Mouse (Mus musculus) embryonic facial prominence, embryonic 15.5 days (tissue): ENCODE results near the gene Dkkl1. TPM values are rescaled to one million over a fixed set of nuclear protein-coding genes. Genes with fewer than 3 reads are reported as not detected.
"Not testable (repeated sequence)": the region's sequence is repeated elsewhere in the genome, so short reads cannot be mapped to it uniquely, and the experiment has no call there.

Experiments used
- ATAC-seq: fragments of 200-750 bp; cut with Nextera tagmentation; 2 replicates; pipeline ENCODE4 v1.8.0; 2017; ENCODE audit warnings: low read depth, moderate TSS enrichment; ENCODE audit not compliant: insufficient number of reproducible peaks, low FRiP score, low TSS enrichment
- H3K27ac ChIP-seq: fragments of 300-500 bp; sonication (generic); replicated peaks from 2 replicates; pipeline ENCODE4 v1.5.1; 2015; ENCODE audit warnings: mild to moderate bottlenecking, inconsistent platforms
- H3K27me3 ChIP-seq: fragments of 300-500 bp; sonication (generic); 2 replicates; pipeline ENCODE4 v1.6.1; 2015; ENCODE audit warnings: inconsistent platforms
- H3K36me3 ChIP-seq: fragments of 300-500 bp; sonication (generic); 2 replicates; pipeline ENCODE4 v1.6.1; 2015; ENCODE audit warnings: mild to moderate bottlenecking, inconsistent platforms
- H3K4me1 ChIP-seq: fragments of 300-500 bp; sonication (generic); 2 replicates; pipeline ENCODE4 v1.6.1; 2015; ENCODE audit warnings: inconsistent platforms
- H3K4me2 ChIP-seq: fragments of 300-500 bp; sonication (generic); replicated peaks from 2 replicates; pipeline ENCODE4 v1.6.1; 2015; ENCODE audit warnings: mild to moderate bottlenecking, inconsistent platforms
- H3K4me3 ChIP-seq: fragments of 300-500 bp; sonication (generic); replicated peaks from 2 replicates; pipeline ENCODE4 v1.5.1; 2015; ENCODE audit warnings: mild to moderate bottlenecking, inconsistent platforms
- H3K9ac ChIP-seq: fragments of 300-500 bp; sonication (generic); 2 replicates; pipeline ENCODE4 v1.6.1; 2015; ENCODE audit warnings: inconsistent platforms
- H3K9me3 ChIP-seq: fragments of 300-500 bp; sonication (generic); replicated peaks from 2 replicates; pipeline ENCODE4 v1.6.1; 2016; ENCODE audit warnings: inconsistent platforms
- WGBS: fragments of 180-500 bp; shearing (Covaris S2); methylation state at CpG from one replicate; pipeline ENCODE4 v1.1.7; 2015; 5-methylcytosine and 5-hydroxymethylcytosine counted together
- polyA plus RNA-seq: library from polyadenylated mRNA; unstranded; fragments of >200 nt; fragmentation: Nextera tagmentation; extraction: Ambion mirVana; gene quantifications from 2 replicates; pipeline ENCODE4 v1.2.1, GENCODE M21; 2015

Dkkl1 gene
- polyA plus RNA-seq = 30.7 and 38.5 TPM in 2 replicates

DNA sequence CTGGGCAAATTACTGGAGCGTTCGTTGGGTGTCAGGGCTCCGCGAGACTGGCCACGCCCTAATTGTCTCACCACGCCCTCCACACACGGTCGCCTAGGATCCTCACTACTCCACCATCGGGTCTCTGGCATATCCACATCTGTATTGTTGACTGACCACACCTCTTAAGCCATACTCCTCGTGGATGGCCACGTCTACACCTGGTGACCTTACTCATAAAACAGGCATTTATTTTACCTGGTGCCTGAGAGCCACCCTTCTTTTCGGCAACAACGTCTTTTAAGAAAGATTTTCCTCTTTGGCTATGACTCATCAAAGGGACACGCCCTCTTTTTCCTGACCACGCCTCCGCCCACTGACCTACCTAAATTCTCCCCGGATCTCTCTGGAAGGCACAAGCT, at the start of gene Dkkl1:
Gene Dkkl1 (minus strand): TSS at position 297 of the 401 bp plus-strand sequence.
- Histone ChIP-seq H3K4me2 (peak within 1 kb of the TSS; percentile 37), H3K4me1 (peaks cover 12% of the 10 kb centered on the region), H3K9ac (no peak within 1 kb of the TSS), H3K27me3 (peaks cover 20% of the 10 kb centered on the region), H3K9me3 (no peaks in the 10 kb centered on the region), H3K4me3 (peak within 1 kb of the TSS; percentile 22), H3K36me3 (no peaks in the 10 kb centered on the region), H3K27ac (no peak within 1 kb of the TSS)
- 5% methylated on average over 17 of the region's 17 CpGs for WGBS
- ATAC-seq = no peak

DNA sequence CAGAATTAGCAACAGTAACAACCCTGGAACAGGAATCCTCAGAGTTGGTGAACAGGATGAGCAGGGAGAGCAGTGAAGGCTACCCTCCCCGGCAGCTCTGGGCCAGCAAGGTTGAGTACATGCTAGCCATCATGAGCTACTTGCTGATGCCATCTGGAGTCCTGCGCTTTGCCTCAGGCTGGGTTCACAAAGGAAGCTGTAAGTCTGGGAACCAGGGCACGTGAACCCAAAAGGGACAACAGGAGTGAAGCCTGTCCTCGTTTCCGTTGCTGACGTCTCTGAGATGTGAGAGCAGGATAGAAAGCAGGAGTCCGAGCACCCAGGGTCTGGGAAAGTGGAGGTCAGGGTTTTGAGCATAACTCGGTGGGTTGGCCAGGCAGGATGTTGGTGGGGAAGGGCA, 47.3 kb upstream of the Dkkl1 start:
- Histone ChIP-seq H3K27me3 (no peaks in the 10 kb centered on the region), H3K4me1 (peaks cover 6% of the 10 kb centered on the region; the same call in 1 of the 2 replicates), H3K9ac (no peak overlapping the region), H3K4me2 (no peak overlapping the region), H3K9me3 (no peaks in the 10 kb centered on the region), H3K27ac (no peak overlapping the region), H3K4me3 (no peak overlapping the region), H3K36me3 (no peaks in the 10 kb centered on the region)
- no peak for ATAC-seq
- WGBS = 76% methylated on average over 8 of the region's 8 CpGs

DNA sequence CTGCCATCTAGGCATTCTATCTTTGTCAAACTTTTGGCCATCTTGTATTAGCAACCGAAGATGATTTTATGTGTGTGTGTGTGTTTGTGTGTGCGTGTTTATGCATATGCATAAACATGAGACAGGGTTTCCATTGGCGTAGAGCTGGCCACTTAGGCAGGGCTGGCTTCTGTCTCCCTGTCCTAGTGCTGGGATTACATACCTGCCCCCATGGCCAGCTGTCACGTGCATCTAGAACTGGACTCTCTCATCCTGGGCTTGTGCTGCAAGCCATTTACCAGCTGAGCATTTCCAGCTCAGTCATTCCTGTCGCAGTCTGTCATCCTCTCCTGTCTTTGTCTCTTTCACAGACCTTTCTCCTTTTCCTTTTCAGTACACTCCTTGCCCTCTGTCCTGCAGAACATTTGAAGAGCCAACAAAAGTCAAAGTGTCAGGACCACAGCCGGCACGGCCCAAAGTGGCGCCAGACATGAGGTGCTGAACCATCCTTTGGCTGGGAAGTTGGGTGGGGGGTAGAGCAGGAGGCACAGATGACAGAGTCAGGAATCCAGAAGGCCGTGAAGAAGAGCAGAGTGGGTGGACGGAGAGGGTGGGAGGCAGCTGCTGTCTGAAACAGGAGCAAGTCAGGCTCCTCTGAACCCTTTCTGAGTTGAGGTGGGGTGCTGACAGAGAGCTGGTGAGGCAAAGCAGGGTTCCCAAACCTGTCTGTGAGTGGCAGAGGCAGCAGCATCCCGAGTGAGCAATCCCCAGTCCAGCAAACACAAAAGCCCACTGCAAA, 45.3 kb upstream of the Dkkl1 start:
- H3K4me1 ChIP-seq = no peaks in the 10 kb centered on the region
- no peak overlapping the region for H3K9ac ChIP-seq
- no peaks in the 10 kb centered on the region for H3K36me3 ChIP-seq
- no peak overlapping the region for H3K4me2 ChIP-seq
- H3K4me3 ChIP-seq = no peak overlapping the region
- no peaks in the 10 kb centered on the region for H3K9me3 ChIP-seq
- H3K27me3 ChIP-seq = no peaks in the 10 kb centered on the region
- ATAC-seq = no peak
- H3K27ac ChIP-seq = no peak overlapping the region
- WGBS = 50% methylated on average over 11 of the region's 11 CpGs

DNA sequence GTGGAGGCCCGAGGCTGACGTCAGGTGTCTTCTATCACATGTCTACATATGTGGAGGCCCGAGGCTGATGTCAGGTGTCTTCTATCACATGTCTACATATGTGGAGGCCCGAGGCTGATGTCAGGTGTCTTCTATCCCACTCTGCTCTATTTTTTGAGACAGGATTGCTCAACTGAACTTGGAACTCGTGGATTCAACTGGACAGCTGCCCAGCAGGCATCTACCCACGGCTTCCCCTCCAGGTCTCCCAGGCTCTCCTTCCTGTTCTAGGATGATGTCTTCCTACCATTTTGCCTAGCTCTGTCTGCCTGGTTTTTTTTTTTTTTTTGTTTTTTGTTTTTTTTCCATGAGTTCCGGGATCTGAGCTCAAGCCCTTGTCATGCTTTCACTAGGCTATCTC, 43.9 kb upstream of the Dkkl1 start:
- H3K9ac ChIP-seq, H3K9me3 ChIP-seq, H3K4me3 ChIP-seq, H3K4me2 ChIP-seq, H3K27ac ChIP-seq, H3K27me3 ChIP-seq, H3K36me3 ChIP-seq, H3K4me1 ChIP-seq, ATAC-seq: not testable (repeated sequence)
- 78% methylated on average over 6 of the region's 7 CpGs for WGBS

DNA sequence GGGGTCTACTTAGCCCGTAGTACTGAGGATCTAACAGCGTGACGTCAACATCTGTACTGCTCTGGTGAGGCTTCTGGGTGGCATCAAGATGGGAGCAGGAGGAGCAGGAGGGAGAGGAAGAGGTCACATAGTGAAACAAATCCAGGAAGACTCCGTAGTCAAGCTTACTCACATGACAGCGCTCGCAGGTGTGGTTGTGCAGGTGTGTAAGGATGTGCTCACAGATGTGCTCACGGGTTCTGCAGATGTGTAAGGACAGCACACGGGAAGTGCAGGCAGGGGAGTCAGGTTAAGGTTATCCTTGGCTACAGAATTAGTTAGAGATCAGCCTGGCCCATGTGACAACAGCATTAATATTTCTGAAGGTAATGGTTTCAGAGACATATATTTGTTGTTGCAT, 41.9 kb upstream of the Dkkl1 start:
- Histone ChIP-seq H3K4me3 (no peak overlapping the region), H3K36me3 (no peaks in the 10 kb centered on the region), H3K27me3 (no peaks in the 10 kb centered on the region), H3K27ac (no peak overlapping the region), H3K9me3 (no peaks in the 10 kb centered on the region), H3K9ac (no peak overlapping the region), H3K4me1 (no peaks in the 10 kb centered on the region), H3K4me2 (no peak overlapping the region)
- 84% methylated on average over 8 of the region's 8 CpGs for WGBS
- ATAC-seq = no peak

DNA sequence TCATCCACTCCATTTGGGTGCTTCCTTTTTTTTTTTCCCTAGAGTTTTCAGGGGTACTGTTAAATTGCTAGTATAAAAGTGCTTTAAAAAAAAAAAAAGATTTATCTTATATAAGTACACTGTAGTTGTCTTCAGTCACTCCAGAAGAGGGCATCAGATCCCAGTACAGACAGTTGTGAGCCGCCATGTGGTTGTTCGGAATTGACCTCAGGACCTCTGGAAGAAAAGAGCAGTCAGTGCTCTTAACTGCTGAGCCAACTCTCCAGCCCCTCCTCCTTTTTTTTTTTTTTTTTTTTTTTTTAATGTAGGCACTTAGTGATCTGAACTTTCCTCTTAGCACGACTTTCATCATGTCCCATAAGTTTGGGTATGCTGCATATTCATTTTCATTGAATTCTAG, 35.7 kb upstream of the Dkkl1 start:
- Histone ChIP-seq H3K27ac (no peak overlapping the region), H3K36me3 (no peaks in the 10 kb centered on the region), H3K4me1 (no peaks in the 10 kb centered on the region), H3K27me3 (no peaks in the 10 kb centered on the region), H3K4me3 (no peak overlapping the region), H3K9ac (no peak overlapping the region), H3K4me2 (no peak overlapping the region), H3K9me3 (no peaks in the 10 kb centered on the region)
- no peak for ATAC-seq
- WGBS = 39% methylated on average over 3 of the region's 3 CpGs

DNA sequence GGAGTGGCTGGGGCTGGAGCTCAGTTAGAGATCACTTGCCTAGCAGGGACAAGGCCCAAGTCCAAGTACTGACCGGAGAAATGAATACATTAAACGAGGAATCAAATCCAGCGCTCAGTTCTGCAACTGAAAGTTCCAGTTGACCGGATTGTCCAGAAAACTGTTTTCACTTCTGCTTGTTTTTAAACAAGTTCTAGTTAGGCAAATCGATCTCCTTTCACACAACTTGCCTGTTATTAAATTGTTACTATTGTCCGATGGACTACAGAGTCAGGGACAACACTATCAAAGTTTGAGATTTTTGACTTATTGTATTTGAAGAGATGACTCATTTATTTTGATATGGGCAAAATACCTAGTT, 29.4 kb upstream of the Dkkl1 start:
- Histone ChIP-seq H3K4me2 (peak overlapping the region; percentile 54), H3K27ac (no peak overlapping the region), H3K4me1 (peaks cover 9% of the 10 kb centered on the region), H3K9ac (no peak overlapping the region), H3K36me3 (no peaks in the 10 kb centered on the region), H3K4me3 (peak overlapping the region; percentile 30), H3K9me3 (no peaks in the 10 kb centered on the region), H3K27me3 (0 out of 2 replicates have a peak, but pooled peaks cover 3% of the 10 kb centered on the region)
- ATAC-seq = no peak
- WGBS = 78% methylated on average over 6 of the region's 6 CpGs

DNA sequence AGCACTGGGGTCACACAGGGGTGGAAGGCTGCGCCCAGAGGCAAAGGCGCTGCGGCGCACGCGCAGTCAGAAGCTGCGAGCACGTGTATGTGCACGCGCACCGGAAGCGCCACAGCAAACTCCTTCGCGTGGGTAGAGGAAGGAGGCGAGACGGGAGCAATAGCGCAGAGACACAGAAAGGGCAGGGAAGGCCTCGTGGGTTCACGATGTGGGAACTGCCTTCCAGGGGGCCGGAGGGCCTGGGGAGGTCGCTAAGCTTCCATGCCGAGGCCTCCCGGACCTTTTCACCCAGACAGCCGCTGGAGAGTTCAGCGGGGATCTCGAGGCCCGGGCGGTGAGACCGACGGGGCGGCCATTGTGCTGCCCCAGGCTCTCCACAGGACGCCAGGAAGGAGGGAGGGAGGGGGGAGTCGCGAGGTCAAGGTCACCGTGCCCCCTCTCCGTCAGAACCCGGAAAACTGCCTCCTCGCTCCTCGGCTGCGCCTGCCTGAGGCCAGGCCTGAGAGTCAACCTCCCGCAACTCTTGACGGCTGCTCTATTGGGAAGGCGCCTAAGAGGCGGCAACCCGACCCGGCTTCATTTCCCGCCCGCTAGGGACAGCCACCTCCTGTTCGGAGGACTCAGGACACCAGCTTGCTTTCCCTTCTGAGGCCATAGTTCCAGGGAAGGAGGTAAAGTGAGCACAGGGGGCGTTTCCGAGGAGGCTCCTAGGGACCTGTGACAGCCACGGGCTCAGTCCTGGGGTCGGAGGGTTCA, 28.9 kb upstream of the Dkkl1 start, which contains the start of gene Slc6a16:
Gene Slc6a16 (plus strand): TSS at position 453 of the 756 bp plus-strand sequence.
- ATAC-seq = peak; percentile 36; the same call in 1 of the 2 replicates
- no peak within 1 kb of the TSS for H3K9ac ChIP-seq
- H3K4me1 ChIP-seq = peaks cover 9% of the 10 kb centered on the region
- no peaks in the 10 kb centered on the region for H3K9me3 ChIP-seq
- no peaks in the 10 kb centered on the region for H3K36me3 ChIP-seq
- H3K4me3 ChIP-seq = peak within 1 kb of the TSS; percentile 30
- no peak within 1 kb of the TSS for H3K27ac ChIP-seq
- H3K4me2 ChIP-seq = peak within 1 kb of the TSS; percentile 54
- H3K27me3 ChIP-seq = 0 out of 2 replicates have a peak, but pooled peaks cover 3% of the 10 kb centered on the region
- WGBS = 9% methylated on average over 53 of the region's 53 CpGs

DNA sequence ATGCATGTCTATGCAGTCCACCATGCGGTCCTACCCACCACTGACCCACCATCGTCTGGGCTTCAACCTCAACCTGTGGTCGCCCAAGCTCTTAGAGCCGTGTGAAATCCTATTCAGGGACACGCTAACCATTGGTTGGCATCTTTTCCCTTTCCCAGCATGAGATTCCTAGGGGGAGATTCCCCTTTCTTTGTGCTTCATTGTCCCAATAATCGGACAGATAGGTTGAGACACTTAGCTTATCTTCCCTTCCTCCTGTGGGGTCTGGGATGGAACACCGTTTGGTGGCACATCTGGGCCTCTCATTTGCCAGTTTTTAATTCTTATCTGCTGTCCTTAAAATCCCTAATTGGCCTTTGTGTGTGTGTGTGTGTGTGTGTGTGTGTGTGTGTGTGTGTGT, 28.2 kb upstream of the Dkkl1 start:
- 88% methylated on average over 7 of the region's 7 CpGs for WGBS
- H3K36me3 ChIP-seq = no peaks in the 10 kb centered on the region
- no peak for ATAC-seq
- no peak overlapping the region for H3K27ac ChIP-seq
- 0 out of 2 replicates have a peak, but pooled peaks cover 3% of the 10 kb centered on the region for H3K27me3 ChIP-seq
- H3K4me3 ChIP-seq = no peak overlapping the region
- H3K4me2 ChIP-seq = no peak overlapping the region
- no peak overlapping the region for H3K9ac ChIP-seq
- H3K9me3 ChIP-seq = no peaks in the 10 kb centered on the region
- peaks cover 16% of the 10 kb centered on the region for H3K4me1 ChIP-seq

DNA sequence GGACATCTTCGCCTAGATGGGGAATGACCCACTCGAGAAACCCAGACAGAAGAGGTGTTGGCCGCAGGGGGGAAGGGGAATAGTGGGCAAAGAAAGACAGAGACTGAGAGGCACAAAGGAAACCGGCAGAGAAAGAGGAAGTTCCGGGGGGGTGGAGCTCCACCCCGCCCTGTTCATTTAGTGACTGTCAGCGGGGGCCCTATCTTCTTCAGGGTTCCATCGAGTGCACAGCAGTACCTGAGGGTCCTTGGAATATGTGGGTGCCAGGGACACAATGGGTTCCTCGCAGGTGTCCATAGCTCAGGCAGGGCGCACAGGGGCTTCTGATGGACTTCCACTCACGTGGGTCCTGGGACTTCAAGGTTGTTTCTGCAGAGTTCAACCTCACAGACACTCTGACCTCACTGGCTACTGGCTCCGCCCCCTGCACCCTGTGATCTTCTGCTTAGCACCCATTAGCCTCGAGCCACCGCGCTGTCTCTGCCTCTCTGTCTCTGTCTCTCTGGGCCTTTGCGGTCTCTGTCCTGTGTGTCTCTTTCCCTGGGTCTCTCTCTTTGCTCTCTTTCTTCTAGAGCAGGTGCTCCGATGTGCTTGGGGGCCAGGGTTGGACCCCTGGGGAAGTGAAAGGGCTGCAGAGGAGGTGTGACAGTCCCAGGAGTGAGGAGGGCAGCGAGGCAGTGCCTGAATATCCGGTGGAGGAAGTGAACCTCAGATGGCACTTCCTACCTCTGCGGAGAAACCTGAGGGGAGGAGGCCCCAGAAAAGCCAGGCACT, 27.0 kb upstream of the Dkkl1 start, which contains the start of gene Cd37:
Gene Cd37 (minus strand): TSS at position 393 of the 774 bp plus-strand sequence.
- no peak for ATAC-seq
- Histone ChIP-seq H3K4me2 (no peak within 1 kb of the TSS), H3K9me3 (no peaks in the 10 kb centered on the region), H3K4me3 (no peak within 1 kb of the TSS), H3K27me3 (0 out of 2 replicates have a peak, but pooled peaks cover 3% of the 10 kb centered on the region), H3K4me1 (peaks cover 28% of the 10 kb centered on the region), H3K36me3 (no peaks in the 10 kb centered on the region), H3K27ac (no peak within 1 kb of the TSS), H3K9ac (no peak within 1 kb of the TSS)
- WGBS = 41% methylated on average over 20 of the region's 20 CpGs
